ENCODE assay signal across 1 mouse cellular context in genomic region chr13:54758045-54758755, GRCm38 (mm10).
A peak's percentile ranks its signal among the peaks of the same experiment; 100 is the strongest.
TF ChIP-seq lines count a peak whose summit lies in the region.

No protein-coding gene starts in this region.

TF ChIP-seq in C2C12, 6 proteins besides CTCF, POLR2A, EP300 and RAD21:
- peak; percentile 33 for TF ChIP-seq MAX (IDR thresholded peaks at IDR 0.05)
- TF ChIP-seq FOSL1 (IDR thresholded peaks at IDR 0.05; ENCODE audit: insufficient read depth, low read length, poor library complexity, severe bottlenecking), result no peak
